Mouse (Mus musculus): Measurements from ENCODE around the gene Rpl21. TPM values are rescaled to one million over a fixed set of nuclear protein-coding genes. Genes with fewer than 3 reads are reported as not detected.

Gene Rpl21
- polyA plus RNA-seq (2015; fragmentation: Nextera tagmentation; extraction: Ambion mirVana), result 548 and 585 TPM in 2 replicates

GRCm38 (mm10) chr5:146832769-146833448 lies at the start of gene Rpl21:
TSS of gene Rpl21 (plus strand) at chr5:146832890.
- peak; percentile 99 for ATAC-seq
- H3K27ac ChIP-seq, result peak within 1 kb of the TSS; percentile 84
- peaks cover 19% of the 10 kb centered on the region for H3K36me3 ChIP-seq
- peak within 1 kb of the TSS; percentile 95 for H3K9ac ChIP-seq
- H3K4me2 ChIP-seq (replicated peaks), result peak within 1 kb of the TSS; percentile 70
- H3K27me3 ChIP-seq (replicated peaks), result no peaks in the 10 kb centered on the region
- H3K4me1 ChIP-seq (replicated peaks), result 0 out of 2 replicates have a peak, but pooled peaks cover 3% of the 10 kb centered on the region
- WGBS, result under 1% methylated on average over 60 of the region's 60 CpGs
- H3K9me3 ChIP-seq, result no peaks in the 10 kb centered on the region
- peak within 1 kb of the TSS; percentile 72 for H3K4me3 ChIP-seq (replicated peaks)

GRCm38 (mm10) chr5:146783300-146783699 lies 49.4 kb upstream of the Rpl21 start:
- Histone ChIP-seq H3K4me3 (replicated peaks) (no peak overlapping the region), H3K4me2 (replicated peaks) (no peak overlapping the region), H3K9ac (no peak overlapping the region), H3K27me3 (replicated peaks) (no peaks in the 10 kb centered on the region), H3K9me3 (no peaks in the 10 kb centered on the region), H3K4me1 (replicated peaks) (peaks cover 25% of the 10 kb centered on the region), H3K27ac (no peak overlapping the region), H3K36me3 (no peaks in the 10 kb centered on the region)
- WGBS, result 86% methylated on average over 10 of the region's 10 CpGs
- ATAC-seq, result no peak

- no peak overlapping the region for H3K4me2 ChIP-seq (replicated peaks)
- H3K27me3 ChIP-seq (replicated peaks), result no peaks in the 10 kb centered on the region
- no peaks in the 10 kb centered on the region for H3K36me3 ChIP-seq
- H3K27ac ChIP-seq, result no peak overlapping the region
- no peak overlapping the region for H3K9ac ChIP-seq
- no peaks in the 10 kb centered on the region for H3K9me3 ChIP-seq
- WGBS, result 85% methylated on average over 10 of the region's 10 CpGs
- H3K4me1 ChIP-seq (replicated peaks), result peaks cover 29% of the 10 kb centered on the region
- ATAC-seq, result no peak
- H3K4me3 ChIP-seq (replicated peaks), result no peak overlapping the region
Measured at GRCm38 (mm10) chr5:146783891-146784290, 48.8 kb upstream of the Rpl21 start.

- 61% methylated on average over 8 of the region's 8 CpGs for WGBS
- Histone ChIP-seq H3K4me3 (replicated peaks) (no peak overlapping the region), H3K4me1 (replicated peaks) (peaks cover 29% of the 10 kb centered on the region), H3K27me3 (replicated peaks) (no peaks in the 10 kb centered on the region), H3K36me3 (no peaks in the 10 kb centered on the region), H3K27ac (no peak overlapping the region), H3K9me3 (no peaks in the 10 kb centered on the region), H3K4me2 (replicated peaks) (no peak overlapping the region), H3K9ac (no peak overlapping the region)
- ATAC-seq, result no peak
Measured at GRCm38 (mm10) chr5:146786123-146786522, 46.6 kb upstream of the Rpl21 start.

GRCm38 (mm10) chr5:146789413-146789812 lies 43.3 kb upstream of the Rpl21 start:
- 61% methylated on average over 9 of the region's 9 CpGs for WGBS
- Histone ChIP-seq H3K4me2 (replicated peaks) (no peak overlapping the region), H3K27me3 (replicated peaks) (no peaks in the 10 kb centered on the region), H3K4me1 (replicated peaks) (peaks cover 46% of the 10 kb centered on the region), H3K9me3 (no peaks in the 10 kb centered on the region), H3K36me3 (no peaks in the 10 kb centered on the region), H3K9ac (0 out of 2 replicates have a peak overlapping the region, but pooled peaks have one; percentile 1), H3K27ac (no peak overlapping the region), H3K4me3 (replicated peaks) (no peak overlapping the region)
- no peak for ATAC-seq

- H3K4me1 ChIP-seq (replicated peaks), result peaks cover 43% of the 10 kb centered on the region
- H3K4me3 ChIP-seq (replicated peaks), result no peak overlapping the region
- no peak overlapping the region; the same call in 1 of the 2 replicates for H3K9ac ChIP-seq
- H3K36me3 ChIP-seq, result no peaks in the 10 kb centered on the region
- H3K4me2 ChIP-seq (replicated peaks), result peak overlapping the region; percentile 14
- ATAC-seq, result no peak
- no peak overlapping the region for H3K27ac ChIP-seq
- no peaks in the 10 kb centered on the region for H3K9me3 ChIP-seq
- WGBS, result 74% methylated on average over 8 of the region's 8 CpGs
- no peaks in the 10 kb centered on the region for H3K27me3 ChIP-seq (replicated peaks)
Measured at GRCm38 (mm10) chr5:146790944-146791343, 41.7 kb upstream of the Rpl21 start.

GRCm38 (mm10) chr5:146792140-146792791 lies 40.4 kb upstream of the Rpl21 start:
- 47% methylated on average over 7 of the region's 7 CpGs for WGBS
- Histone ChIP-seq H3K9me3 (no peaks in the 10 kb centered on the region), H3K9ac (no peak overlapping the region), H3K4me3 (replicated peaks) (peak overlapping the region; percentile 98; the same call in 1 of the 2 replicates), H3K4me2 (replicated peaks) (peak overlapping the region; percentile 71), H3K27ac (no peak overlapping the region), H3K4me1 (replicated peaks) (peaks cover 43% of the 10 kb centered on the region), H3K36me3 (no peaks in the 10 kb centered on the region), H3K27me3 (replicated peaks) (no peaks in the 10 kb centered on the region)
- ATAC-seq, result no peak

GRCm38 (mm10) chr5:146793630-146794083 lies 39.0 kb upstream of the Rpl21 start:
- H3K36me3 ChIP-seq, result no peaks in the 10 kb centered on the region
- H3K9ac ChIP-seq, result peak overlapping the region; percentile 98
- H3K4me2 ChIP-seq (replicated peaks), result peak overlapping the region; percentile 71
- no peak for ATAC-seq
- peak overlapping the region; percentile 93 for H3K27ac ChIP-seq
- H3K4me3 ChIP-seq (replicated peaks), result peak overlapping the region; percentile 98
- under 1% methylated on average over 18 of the region's 18 CpGs for WGBS
- H3K27me3 ChIP-seq (replicated peaks), result no peaks in the 10 kb centered on the region
- peaks cover 34% of the 10 kb centered on the region for H3K4me1 ChIP-seq (replicated peaks)
- no peaks in the 10 kb centered on the region for H3K9me3 ChIP-seq

- WGBS, result under 1% methylated on average over 80 of the region's 83 CpGs
- no peaks in the 10 kb centered on the region for H3K36me3 ChIP-seq
Measured at GRCm38 (mm10) chr5:146794084-146794852, 38.4 kb upstream of the Rpl21 start.

GRCm38 (mm10) chr5:146794853-146795252 lies 37.8 kb upstream of the Rpl21 start, which contains the start of gene Usp12:
TSS of gene Usp12 (minus strand) at chr5:146795006.
- Histone ChIP-seq H3K27ac (peak within 1 kb of the TSS; percentile 93), H3K4me2 (replicated peaks) (peak within 1 kb of the TSS; percentile 71), H3K9ac (peak within 1 kb of the TSS; percentile 98), H3K4me1 (replicated peaks) (peaks cover 27% of the 10 kb centered on the region), H3K36me3 (no peaks in the 10 kb centered on the region), H3K4me3 (replicated peaks) (peak within 1 kb of the TSS; percentile 98), H3K27me3 (replicated peaks) (no peaks in the 10 kb centered on the region), H3K9me3 (no peaks in the 10 kb centered on the region)
- peak; percentile 98 for ATAC-seq
- WGBS, result under 1% methylated on average over 22 of the region's 51 CpGs

More at GRCm38 (mm10) chr5:146794084-146794852, 38.4 kb upstream of the Rpl21 start:
- no peaks in the 10 kb centered on the region for H3K9me3 ChIP-seq
- H3K4me2 ChIP-seq (replicated peaks), result peak overlapping the region; percentile 71
- H3K4me3 ChIP-seq (replicated peaks), result peak overlapping the region; percentile 98
- no peaks in the 10 kb centered on the region for H3K27me3 ChIP-seq (replicated peaks)
- peak; percentile 52 for ATAC-seq
- H3K4me1 ChIP-seq (replicated peaks), result peaks cover 32% of the 10 kb centered on the region
- peak overlapping the region; percentile 98 for H3K9ac ChIP-seq
- H3K27ac ChIP-seq, result peak overlapping the region; percentile 93

- no peaks in the 10 kb centered on the region for H3K36me3 ChIP-seq
- H3K9ac ChIP-seq, result no peak overlapping the region
- peaks cover 25% of the 10 kb centered on the region for H3K4me1 ChIP-seq (replicated peaks)
- no peaks in the 10 kb centered on the region for H3K9me3 ChIP-seq
- H3K27me3 ChIP-seq (replicated peaks), result no peaks in the 10 kb centered on the region
- 80% methylated on average over 13 of the region's 13 CpGs for WGBS
- no peak overlapping the region for H3K4me2 ChIP-seq (replicated peaks)
- no peak overlapping the region for H3K27ac ChIP-seq
- no peak for ATAC-seq
- no peak overlapping the region for H3K4me3 ChIP-seq (replicated peaks)
Measured at GRCm38 (mm10) chr5:146795728-146796127, 37.0 kb upstream of the Rpl21 start.

GRCm38 (mm10) chr5:146798031-146798430 lies 34.7 kb upstream of the Rpl21 start:
- Histone ChIP-seq H3K36me3 (no peaks in the 10 kb centered on the region), H3K9me3 (no peaks in the 10 kb centered on the region), H3K4me2 (replicated peaks) (no peak overlapping the region), H3K9ac (no peak overlapping the region), H3K4me1 (replicated peaks) (peaks cover 5% of the 10 kb centered on the region), H3K27me3 (replicated peaks) (no peaks in the 10 kb centered on the region), H3K4me3 (replicated peaks) (no peak overlapping the region), H3K27ac (no peak overlapping the region)
- ATAC-seq, result no peak
- 58% methylated on average over 9 of the region's 9 CpGs for WGBS
